Mouse (Mus musculus) gastrocnemius, postnatal 4 days (tissue): ENCODE results near the gene Mylk4. TPM values are rescaled to one million over a fixed set of nuclear protein-coding genes. Genes with fewer than 3 reads are reported as not detected.

Experiments
- DNase-seq, 2 experiments: peaks; one replicate each; pipeline ENCODE4 v3.0.0; 2021 to 2022; ENCODE audit warnings: low spot score in 2 of 2, mixed read lengths in 2 of 2
- total RNA-seq, 2 experiments: library from RNA; stranded (reverse); gene quantifications; 2 replicates each; pipeline ENCODE4 v1.2.3; 2021

The Mylk4 gene
- total RNA-seq, 2 experiments from 2014 or later, result 214 to 236 TPM

DNA sequence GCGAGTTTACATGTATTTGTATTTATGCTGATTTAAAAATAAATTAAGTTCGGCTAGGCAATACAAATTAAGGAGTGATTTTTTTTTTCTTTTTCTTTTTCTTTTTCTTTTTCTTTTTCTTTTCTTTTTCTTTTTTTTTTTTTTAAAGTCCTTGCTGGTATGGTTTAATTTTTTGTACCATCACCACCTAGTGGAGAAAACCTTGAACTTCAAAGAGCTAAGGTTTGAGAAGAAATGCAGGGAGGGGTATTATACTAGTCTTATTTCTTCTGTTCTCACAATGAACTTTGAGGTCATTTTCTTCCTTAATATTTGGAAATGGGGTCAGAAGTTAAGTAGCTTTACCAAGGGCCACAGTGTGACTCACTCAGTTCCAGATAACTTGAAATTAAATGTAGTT is 15.4 kb upstream of the Mylk4 start:
- no peak for DNase-seq

DNA sequence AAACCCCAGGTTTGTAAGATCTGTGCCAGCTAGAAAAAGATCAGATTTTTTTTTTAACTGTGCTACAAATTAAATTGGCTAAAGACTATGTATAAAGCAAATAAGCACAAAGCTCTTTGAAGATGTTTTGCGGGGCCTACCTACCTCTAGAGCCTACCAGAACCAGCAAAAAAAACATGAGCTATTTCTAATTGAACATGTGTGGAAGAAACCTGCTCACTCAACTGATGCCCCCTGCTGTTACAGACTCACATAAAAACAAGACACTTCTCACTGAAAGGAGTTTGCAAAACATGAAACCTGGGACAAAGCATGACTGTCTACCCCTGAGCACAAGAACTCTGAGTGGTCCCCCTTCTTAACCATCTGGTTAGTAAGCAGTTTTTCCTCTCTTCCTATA is 13.3 kb upstream of the Mylk4 start:
- no peak for DNase-seq

DNA sequence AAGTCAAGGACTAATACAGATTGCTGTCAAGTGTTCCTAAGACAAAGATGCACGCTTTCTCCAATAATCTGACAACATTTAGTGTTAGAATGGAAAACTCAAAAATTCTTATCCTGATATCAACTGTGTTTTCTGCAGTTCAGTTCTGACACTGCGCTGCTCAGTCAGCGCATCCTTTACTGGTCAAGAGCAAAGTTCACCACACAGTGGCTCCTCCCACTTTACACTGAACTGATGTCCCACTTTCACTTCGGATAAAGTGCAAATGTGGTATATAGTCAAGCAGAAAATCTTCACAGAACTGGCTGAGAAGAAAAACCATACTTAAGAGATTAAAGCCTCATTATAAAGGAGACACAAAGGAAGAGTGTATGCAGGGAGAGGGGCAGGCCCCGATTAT is 11.4 kb upstream of the Mylk4 start:
- no peak for DNase-seq

DNA sequence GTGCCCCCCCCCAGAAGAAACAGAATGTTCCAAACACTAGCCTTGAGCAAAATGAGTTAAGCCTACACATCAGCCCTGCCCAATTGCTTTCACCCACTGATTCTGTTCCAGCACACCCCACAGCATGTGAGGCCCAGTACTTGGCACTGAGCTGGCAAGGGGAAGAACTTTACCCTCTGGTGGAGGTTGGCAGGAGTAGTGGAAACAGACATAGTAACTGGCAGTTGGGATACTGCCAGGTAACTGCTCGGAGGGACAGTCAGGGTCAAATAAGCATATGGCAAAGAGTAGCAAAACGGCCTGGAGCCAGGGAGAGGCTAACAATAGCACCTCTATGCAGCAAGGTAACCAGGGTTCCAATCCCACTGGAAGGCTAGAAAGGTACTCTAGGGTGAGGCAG is 10.9 kb upstream of the Mylk4 start:
- no peak for DNase-seq

DNA sequence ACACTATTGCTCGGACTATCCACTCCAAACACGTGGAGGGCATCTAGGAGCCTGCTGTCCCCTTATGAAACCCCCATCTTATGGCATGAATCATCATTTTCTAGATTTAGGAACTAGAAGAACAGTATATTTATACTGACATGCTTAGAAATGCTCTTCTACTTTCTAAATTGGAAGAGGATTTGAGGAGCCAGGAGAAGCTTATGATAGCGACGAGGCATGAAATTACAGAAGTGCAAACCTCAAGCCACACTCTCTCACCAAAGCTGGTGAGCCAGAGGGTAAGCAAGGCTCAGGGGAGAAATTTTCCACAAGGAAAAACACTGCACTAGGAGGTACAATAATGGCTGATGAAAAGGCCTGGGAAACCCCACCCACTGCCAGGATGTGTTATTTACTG is 6.0 kb upstream of the Mylk4 start:
- DNase-seq, result no peak

DNA sequence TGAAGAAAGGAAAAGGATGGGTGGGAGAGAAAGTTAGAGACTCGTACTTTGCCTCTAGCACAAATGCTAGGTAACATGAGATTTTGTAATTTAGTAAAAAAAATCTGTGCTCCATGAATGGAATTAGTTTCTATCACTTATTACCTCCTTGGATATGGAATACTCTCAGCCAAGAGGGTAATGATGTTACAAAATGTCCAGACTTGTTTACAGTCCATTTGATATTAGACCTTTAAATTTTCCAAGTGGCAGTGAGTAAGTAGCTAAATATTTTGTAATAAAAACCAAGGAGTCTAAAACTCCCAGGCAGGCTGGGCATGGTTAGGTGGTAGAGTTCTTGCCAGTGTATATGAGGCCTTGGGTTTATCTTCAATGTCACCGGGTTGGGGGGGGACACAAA is 3.8 kb upstream of the Mylk4 start:
- no peak for DNase-seq

DNA sequence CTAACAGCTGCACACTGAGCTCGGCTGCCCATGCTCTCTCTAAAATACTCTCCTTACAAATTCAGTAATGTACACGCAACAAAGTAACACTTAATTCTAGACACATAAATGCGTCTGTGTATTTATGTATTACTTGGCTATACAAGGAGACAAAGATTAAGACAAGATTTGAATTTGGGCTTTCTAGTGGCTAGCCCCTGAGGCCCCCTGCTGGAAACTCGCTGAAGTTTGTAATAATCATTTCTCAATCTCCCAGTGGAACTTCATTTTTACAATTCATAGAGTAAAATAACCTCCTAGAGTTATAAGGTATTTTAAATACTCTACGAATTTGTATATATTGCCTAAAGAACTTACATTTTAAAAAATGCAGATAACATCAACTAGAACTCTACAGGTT is 699 bp downstream of the Mylk4 start:
- DNase-seq, result no peak

DNA sequence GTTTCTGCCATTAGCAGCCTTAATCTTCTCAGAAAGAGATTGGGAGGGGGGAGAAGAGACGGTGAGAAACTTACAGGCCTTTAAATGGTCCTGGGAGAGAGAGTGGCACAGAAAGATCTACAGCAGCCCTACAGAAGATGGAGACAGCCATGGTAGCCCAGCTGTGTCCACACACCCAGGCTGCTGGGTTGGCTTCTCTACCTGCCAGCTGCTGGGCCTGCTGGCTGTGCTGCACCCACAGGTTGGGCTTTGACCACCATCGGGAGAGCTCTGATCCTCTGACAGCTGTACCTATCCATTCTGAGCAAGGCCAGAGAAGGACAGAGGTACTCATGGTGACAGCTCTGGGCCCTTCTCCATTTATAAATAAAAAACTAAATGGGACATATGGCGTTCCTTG is 4.9 kb downstream of the Mylk4 start:
- DNase-seq, result no peak

DNA sequence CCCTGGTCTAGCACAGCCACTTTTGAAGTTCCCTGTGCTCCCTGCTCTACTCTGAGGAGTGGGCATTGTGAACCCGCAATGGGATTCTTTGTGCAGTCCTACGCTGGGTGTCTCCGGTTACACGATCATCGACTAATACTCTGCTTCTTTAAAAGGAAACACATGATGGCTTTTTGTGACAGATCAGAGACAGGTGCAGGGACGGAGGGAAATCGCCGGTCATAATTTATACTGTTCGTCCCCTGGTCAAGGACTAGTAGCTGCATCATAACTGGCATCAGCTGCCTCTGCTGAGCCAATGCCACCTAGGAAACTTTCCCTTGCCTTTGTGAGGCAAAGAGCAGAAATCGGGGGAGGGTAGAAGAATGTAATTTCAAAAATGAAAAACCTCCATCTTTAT is 7.4 kb downstream of the Mylk4 start:
- no peak for DNase-seq

DNA sequence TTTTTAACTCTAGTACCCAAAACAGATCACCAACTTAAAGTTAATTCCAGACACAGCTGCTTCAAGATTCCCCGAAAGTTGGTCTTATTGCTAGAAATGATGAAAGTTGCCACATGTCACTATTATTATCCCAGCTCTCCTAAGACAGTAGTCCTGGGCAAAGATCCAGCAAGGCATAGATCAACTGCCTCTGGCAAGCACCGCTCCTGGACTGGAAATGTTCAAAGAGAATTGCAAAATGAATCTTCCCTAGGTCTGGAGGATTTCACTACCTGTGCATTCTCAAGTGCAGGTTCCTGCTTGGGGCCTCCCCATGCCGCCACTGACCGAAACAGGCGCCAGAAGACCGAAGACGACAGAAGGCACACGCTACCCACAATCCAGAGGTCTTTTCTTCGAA is 7.9 kb downstream of the Mylk4 start:
- no peak for DNase-seq

DNA sequence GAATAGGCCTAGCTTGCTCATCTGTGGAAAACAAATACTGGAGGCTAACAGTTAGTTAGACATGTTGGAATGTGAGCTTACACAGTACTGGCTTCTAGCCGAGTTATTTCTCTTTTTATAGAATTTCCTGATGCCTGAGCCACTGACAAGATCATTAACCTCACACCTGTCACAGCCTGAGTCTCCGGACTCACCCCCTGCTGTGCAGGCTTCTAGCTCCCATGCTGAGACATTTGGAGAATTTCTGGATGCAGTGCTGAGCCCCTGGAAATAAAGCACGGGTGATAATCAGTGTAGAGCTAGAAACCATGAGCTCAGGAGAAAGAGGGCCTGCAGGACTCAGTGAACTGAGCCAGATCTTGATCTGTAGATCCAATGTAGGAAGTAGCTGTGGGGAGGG is 13.8 kb downstream of the Mylk4 start:
- DNase-seq, result no peak

DNA sequence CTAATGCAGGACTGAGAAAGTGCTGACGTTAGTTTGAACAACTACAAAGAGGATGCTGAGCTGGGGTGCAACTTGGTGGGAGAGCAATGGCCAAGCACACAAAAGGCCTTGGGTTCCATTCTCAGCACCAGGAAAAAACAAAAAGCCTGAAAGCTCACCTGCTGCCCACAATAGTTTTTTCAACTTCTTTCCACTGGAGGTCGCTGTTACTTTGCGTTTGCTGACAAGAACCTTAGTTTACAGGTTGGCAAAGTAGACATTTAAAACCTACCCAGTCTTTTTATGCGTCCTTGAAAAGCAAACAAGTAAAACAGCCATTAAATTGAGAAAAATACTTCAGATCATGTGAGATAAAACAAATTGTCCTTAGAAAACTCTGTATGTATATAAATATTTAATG is 15.7 kb downstream of the Mylk4 start:
- DNase-seq, result no peak

DNA sequence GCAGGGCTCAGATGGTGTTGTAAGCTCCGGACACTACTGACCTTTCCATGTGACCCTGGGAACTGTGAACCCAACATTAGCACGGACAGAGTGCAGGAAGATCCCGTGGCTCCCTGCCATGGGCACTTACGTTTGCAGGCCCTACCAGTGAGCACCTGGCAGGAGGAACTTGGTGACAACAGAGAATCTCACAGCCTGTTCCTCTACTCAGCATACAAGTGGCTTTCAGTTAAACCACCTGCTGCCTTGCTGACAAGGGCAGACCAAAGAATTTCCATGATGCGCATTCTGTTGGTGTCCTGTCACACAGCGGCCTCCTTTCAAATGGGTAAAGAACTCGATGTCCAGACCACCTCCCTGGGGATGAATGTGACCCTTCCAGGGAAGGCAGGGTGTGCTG is 19.3 kb downstream of the Mylk4 start:
- DNase-seq, result peak in 1 of 2 experiments; percentile 21

DNA sequence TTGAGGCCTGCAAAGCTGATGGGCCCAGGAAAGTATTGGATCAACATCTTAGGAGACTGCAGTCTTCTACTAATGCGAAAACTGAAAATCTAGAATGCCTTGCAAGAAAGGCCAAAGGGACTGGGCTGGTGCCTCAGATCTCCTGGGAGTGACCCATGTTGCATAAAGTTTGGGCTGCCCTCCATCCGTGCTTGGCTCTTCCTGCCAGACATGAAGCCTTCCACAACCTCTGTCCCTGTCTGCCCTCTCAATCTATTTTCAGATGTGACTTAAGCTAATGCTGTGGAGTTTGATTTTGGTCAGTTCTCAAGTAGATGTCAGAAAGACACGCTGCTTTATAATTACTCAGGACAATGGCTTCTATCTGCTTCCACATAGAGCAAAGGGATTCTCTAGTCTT is 20.6 kb downstream of the Mylk4 start:
- DNase-seq, result no peak

DNA sequence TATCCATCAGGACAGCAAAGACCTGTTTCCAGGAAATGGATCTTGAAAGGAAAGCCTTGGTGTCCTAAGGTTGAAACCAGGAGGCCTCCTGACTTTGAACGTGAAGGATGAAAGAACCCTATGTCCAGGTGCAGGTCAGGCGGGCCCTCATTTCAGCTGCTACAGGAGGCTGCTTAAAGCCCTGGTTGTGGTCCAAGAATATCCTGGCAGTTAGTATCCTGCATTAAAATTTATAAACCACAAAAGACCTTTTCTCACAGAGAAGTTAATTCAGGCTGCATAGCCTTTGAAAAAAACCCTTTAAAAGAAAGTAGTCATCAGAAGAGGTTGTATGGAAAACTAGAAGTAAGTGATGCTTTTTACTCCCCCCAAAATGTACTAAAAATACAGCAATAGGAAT is 23.0 kb downstream of the Mylk4 start:
- no peak for DNase-seq

DNA sequence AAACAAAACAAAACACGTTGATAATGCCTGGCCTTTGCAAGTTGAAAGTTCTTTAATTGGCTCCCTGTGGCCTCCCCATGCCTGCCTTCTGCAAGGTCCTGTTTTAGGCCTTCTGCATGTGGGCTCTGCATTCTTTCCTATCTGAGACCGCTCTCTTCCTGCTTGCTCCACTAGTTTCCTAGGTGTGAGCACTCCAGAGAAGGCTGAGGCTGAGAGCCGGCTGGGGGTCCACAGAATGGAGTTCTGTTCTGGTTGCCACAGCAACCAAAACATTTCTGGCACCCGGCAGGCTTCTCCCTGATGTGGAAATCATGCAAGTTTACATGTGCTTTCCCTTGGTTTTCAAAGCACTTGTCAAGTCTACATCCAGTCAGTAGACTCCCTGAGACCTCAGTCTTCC is 24.7 kb downstream of the Mylk4 start:
- DNase-seq, result no peak

DNA sequence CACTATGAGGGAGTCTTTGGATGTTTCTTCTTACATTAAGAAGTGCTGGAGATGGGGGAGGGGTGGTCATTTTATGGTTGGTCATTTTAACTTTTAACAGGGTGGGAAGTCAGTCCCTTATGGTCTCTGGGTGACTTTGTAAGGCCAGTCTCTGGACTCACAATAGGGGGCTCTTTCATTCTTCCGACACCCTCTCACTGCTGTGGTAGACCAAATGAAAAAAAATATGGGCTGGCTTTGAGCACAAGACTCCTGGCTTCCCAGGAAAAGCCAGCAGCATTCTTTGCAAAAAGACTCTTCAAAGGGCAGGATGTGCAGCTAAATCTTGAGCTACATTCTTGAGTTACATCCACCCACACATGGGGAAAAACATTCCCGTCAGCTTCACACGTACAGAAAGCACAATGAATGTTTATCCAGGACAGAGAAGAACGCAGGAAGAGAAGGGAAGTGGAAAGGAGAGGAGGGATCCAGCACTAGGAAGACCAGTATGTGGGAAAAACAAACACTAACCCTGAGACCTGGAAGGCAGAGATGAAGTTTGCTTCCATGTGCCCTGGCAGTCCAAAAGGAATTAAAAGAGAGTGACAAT is 31.6 kb downstream of the Mylk4 start:
- DNase-seq, result no peak

DNA sequence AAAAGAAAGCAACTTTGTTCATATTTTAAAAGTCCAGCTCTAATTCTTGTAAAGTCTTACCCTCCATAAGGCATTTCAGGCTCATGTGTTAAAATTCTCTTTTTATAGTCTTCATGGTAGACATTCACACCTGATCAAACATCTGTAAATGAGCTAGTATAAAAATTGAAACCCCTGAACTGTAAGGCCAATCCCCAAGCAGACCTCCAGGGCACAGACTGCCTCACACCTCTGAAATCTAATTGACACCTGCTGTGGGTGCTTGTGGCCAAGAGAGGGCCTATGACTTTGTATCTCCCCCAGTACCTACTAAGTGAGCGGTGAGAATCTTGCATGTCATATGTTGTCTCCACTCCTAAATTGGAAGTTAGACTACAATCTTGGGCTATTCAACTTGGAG is 33.2 kb downstream of the Mylk4 start:
- no peak for DNase-seq

DNA sequence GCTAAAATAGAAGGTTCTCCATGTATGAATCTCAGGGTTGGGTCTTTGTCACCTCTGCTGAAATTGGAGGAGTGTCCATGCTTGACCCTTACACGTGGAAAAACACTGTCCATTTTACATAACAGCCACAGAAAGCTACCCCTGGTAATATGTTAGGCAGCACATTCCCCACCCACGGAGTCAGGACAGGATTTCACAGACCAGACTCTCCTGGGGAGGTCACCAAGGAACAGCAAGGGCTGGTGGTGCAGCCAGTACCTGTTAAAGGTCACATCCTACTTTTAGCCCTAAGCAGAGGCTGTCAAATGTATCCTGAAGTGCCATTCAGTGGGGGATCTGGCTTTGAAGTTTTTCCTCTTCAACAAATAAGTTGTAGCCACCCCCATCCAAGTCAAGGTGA is 35.3 kb downstream of the Mylk4 start:
- DNase-seq, result no peak

DNA sequence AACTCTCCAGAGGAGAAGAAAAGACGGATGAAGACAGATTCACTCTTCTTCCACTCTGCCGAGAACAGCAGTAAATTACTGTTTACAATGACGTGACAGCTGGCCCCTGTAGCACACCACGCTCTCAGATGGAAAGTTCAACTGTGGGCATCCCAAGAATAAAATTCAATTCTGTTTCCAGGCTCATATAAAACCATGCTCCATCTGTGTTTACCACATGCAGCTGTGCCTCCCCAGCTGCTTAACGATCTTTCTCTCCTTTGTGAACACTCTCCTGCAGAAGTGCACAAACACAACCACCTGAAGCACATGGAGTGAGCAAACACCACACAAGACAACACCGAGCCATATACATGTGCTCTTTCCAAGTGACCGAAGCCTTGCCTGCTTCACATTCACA is 42.6 kb downstream of the Mylk4 start:
- DNase-seq, result no peak

DNA sequence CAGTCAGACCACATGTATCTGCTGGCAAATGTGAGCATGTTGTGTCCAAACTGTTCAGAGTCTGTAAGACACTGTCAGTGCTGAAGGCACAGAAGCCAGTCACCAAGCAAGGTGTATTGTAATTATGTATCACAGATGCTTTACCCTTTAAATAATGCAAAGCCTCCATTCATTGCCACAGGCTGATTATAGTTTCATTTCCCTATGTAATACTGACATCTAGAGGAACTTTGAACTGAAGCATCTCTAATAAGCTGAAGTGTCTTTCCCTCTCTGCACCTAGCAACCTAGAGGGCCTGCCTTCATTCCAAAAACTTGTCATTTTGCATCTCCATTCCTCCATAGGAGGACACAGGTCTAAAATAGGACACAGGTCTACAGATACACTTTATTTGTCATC is 52.5 kb downstream of the Mylk4 start:
- no peak for DNase-seq

DNA sequence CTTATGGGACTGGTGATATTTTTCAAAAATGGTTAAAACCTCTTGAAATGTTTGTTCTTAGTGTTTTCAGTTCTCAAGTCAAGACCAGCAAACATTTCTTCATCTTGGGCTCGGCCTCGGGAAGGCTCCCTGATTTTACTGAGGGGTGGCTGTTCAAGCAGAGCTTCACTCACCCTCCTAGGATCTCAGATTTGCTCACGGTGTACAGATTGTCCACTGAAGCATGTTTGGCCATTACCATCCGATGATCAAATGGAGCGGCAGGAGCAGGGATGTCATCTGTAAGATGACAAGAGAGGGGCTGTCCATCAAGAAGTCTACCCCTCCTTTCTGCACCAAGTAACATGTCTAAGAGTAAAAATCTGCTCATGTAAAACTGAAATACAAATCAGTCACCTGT is 59.1 kb downstream of the Mylk4 start:
- DNase-seq, result no peak

DNA sequence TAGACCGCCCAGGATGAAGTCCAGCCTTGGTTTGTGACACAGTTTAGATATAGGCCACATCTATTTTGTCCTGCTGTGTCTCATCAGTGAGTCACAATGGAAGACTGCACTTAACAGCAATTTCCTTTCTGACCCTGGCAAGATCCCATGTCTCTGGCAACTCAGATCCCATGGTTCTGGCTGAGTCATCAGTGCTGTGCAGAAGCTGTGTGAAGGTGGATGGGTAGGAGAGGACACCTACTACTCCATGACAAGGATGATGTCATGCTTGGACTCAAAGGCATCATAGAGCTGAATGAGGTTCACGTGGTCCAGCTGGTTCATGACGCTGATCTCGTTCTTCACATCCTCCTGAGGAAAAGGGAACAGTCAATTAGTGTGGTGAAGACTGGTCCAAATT is 62.0 kb downstream of the Mylk4 start:
- DNase-seq, result no peak

DNA sequence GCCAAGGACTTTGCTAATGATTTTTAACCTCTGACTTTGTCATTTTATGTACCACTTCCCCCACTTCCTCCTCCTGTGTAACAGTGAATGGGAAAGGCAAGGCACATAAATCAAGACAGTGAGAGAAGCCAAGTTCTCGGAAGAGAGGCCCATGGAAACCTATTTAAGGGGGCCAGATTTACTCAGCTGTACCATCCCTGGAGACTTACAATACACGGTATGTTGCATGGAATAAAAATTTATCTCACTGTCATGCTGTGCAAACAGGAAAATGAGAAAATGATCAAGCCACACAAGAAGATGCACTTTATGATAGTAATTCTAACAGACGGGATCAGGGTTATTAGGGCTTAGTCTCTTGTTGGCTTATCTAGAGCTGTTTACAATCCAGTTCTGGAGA is 64.5 kb downstream of the Mylk4 start:
- no peak for DNase-seq
